Mouse (Mus musculus): ENCODE data around the gene Tmem121b.

DNA sequence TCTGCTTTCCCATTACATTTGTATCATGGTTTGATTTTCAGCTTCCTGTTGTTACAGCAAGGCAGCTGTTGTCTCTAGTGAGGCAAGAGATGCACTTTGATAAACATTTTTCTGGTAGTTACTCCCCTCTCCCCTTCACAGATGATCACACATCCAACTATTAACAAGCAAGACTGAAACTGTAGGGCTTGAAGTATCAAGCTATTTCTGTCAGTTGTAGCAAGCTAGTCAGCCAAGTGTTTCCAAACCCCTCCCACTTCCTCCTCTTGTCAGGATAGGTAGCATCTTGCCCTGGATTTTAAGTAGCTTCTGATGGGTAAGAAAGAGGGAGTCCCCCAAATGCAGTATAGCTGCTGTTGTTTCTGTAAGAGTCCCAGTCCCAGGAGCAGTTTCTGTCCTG lies 23.8 kb downstream of the Tmem121b start:
- no peak for TF ChIP-seq CTCF (IDR thresholded peaks at IDR 0.05; ENCODE audit: insufficient read depth, low read depth, low read length)
- no peak for TF ChIP-seq POLR2A (IDR thresholded peaks at IDR 0.05; ENCODE audit: insufficient read depth, low read depth, low read length)
